Mouse (Mus musculus) heart, adult 9 months (tissue): ENCODE measurements at regions not wholly inside any gene's neighbourhood (a gene's known extent, or its start where the extent isn't known, plus 50 kb on each side); places are given as distances from the start of the nearest gene placed in this dataset.

ENCODE experiments used
- DNase-seq, 2 experiments: peaks; one replicate each; pipeline ENCODE4 v3.0.0; 2022; ENCODE audit warnings: low spot score in 2 of 2

GRCm38 (mm10) chr4:31612825-31613514 is 350.9 kb upstream of the Map3k7 start:
- no peak for DNase-seq

DNA sequence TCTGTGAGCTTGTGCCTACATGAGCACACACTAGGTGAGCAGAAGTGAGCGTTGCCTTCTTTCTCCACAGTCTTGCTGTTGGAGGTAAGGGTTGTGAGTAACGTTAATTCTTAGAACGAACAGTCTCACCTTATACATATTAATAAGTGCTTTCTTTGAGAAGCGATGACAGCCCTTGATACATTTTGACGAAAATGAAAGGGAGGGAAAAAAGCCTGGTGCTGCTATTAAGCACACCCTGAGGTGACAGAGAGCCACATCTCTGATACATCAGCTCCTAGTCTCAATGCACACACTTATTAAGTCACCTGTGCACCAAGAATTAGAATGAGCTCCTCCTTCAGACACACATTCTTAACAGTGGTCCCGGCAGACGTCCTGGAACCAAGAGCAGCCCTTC is 346.3 kb upstream of the Map3k7 start:
- DNase-seq = no peak

GRCm38 (mm10) chr4:31618026-31618425 is 345.9 kb upstream of the Map3k7 start:
- no peak for DNase-seq

DNA sequence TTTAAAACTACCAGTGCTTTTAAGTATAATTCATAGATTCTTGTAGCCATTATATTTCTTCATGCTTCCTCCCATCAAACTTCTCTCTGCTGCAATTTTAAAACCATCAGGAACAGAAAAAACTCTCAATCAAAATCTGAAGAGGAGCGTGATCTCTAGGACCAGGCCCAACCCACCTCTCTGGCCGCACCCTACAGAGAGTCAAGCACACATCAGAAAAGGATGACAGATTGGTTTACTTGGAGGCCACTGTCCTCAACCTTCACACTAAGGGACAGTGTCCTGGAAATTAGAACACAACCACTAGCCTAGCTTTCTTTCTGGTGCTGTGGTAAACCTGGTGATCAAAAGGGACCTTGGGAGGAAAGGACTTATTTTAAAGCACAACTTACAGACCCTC is 342.7 kb upstream of the Map3k7 start:
- DNase-seq = no peak

DNA sequence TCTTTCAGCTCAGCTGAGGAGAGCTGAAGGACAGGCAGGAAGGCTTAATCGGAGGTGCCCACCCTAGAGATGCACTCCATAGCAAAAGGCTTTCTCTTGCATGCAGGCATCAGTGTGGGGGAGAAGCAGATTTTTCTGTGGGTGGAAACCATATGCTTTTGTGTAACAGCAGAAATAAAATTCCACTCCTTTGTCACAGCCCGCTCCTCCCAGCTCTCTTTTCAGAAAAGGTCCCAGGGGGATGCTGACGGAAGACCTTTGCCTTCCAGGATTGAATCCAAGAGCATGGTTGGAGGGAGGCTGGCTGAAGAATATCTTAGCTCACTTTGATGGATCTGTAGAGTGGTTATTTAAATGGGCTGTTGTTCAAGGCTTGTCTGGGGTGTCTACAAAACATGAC is 336.8 kb upstream of the Map3k7 start:
- DNase-seq = no peak

GRCm38 (mm10) chr4:31627777-31628176 is 336.1 kb upstream of the Map3k7 start:
- no peak for DNase-seq

- DNase-seq = no peak
Observed at GRCm38 (mm10) chr4:31638564-31638963, 325.3 kb upstream of the Map3k7 start.

- DNase-seq = peak; percentile 9
Observed at GRCm38 (mm10) chr4:31642161-31642560, 321.7 kb upstream of the Map3k7 start.

DNA sequence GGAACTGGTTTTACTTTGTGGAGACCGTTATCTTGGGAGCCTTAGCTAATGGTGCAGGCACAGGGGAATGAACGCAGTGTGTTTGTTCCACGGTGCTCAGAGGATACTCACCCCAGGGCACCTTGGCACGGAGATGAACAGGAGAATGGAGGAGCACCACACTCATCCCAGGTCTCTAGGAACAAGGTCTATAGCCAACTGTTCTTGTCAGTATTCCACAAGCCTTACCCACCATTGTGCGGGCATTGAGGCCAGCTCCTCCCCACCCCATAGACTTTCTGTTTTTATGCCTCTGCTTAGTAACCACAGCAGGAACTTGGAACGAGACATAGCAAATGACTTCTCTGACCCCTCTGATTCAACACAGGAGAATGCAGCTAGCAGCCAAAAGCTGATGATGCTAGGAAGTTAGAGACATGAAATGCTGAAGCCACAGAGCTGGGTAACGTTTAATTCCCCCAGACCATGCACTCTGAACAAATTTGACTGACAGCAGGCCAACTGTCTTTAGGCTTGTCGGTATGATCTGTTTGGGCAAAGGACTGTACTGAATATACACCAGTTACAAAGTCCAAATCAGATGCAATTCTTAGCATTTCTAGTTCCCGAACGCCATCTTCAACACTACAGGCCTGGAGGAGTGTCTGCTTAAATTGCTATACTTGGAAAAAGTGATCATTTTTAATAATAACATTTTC is 321.2 kb upstream of the Map3k7 start:
- DNase-seq = peak; percentile 68 to 80

GRCm38 (mm10) chr4:31648631-31649368 is 315.1 kb upstream of the Map3k7 start:
- no peak for DNase-seq

- peak in 1 of 2 experiments; percentile 16 for DNase-seq
Observed at GRCm38 (mm10) chr4:31655364-31656106, 308.4 kb upstream of the Map3k7 start.

DNA sequence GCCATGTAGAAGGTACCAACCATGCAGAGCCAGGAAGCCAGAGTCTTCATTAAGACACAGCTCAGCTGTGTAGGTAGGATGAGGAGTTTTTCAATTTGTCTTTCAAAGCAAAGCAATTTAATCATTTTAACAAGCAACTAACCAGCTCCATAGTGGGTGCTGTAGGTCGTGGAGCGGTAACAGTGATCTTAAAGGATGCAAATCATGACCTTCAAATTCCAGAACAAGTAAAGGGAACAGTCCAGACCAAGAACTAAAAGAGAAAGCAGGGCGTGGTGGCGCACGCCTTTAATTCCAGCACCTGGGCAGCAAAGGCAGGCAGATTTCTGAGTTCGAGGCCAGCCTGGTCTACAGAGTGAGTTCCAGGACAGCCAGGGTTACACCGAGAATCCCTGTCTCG is 307.8 kb upstream of the Map3k7 start:
- no peak for DNase-seq

DNA sequence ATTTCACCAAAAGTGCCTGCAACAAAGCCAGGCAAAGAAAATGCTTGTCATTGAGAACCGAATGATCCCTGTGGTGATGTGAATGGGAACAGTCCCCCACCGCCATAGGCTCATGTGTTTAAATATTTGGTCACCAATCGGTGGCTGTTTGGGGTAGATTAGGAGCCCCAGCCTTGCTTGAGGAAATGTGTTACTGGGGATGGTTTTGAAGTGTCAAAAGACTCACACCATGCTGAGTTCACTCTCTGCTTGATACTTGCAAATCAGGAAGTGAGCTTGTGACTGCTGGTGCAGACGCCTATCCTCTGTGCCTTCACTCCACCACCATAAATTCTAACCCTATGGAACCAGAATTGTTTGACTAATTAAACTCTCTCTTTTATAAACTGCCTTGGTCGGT is 305.1 kb upstream of the Map3k7 start:
- DNase-seq = no peak

GRCm38 (mm10) chr4:31660896-31661295 is 303.0 kb upstream of the Map3k7 start:
- DNase-seq = no peak

DNA sequence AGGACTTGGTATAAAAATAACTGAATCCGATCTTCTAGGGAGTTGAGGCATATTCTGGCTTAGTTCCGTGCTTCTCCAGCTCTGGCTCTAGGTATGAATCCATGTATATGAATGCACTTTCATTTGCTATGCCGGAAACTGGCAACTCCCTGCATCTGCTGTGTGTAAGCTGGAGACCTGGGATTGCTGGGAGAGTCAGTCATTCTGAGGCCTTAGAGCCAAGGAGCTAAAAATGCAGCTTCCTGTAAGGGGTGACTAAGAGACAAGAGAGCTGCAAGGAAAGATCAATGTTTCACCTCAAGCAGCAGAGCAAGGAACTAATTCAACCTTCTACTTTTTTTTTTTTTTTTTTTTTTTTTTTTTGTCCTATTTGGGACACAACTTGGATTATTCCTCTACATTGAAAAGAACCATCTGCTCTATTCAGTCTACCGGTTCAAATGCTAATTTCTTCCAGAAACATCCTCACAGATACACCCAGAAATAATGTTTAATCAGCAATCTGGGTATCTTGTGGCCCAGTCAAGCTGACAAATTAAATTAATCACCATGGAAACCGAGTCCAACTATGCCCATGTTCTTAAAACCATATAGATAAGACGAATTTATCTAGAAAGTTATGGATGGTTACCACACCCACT is 292.2 kb upstream of the Map3k7 start:
- DNase-seq = no peak

- no peak for DNase-seq
Observed at GRCm38 (mm10) chr4:31672171-31672841, 291.6 kb upstream of the Map3k7 start.

DNA sequence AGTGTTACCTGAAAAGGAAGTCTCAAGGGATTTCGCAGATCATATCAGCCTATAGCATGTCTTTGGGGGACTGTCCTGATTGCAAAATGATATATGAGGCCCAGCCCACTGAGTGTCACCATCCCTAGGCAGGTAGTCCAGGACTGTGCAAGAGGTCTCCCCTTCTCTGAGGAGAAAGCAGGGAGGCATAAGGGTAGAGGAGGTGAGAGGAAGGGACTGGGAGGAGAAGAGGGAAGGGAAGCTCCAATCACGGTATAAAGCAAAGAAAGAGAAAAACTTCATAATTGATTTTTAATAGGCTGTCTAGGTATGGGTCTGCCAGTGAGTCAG is 291.1 kb upstream of the Map3k7 start:
- DNase-seq = no peak

GRCm38 (mm10) chr4:31679007-31679590 is 284.8 kb upstream of the Map3k7 start:
- no peak for DNase-seq

- no peak for DNase-seq
Observed at GRCm38 (mm10) chr4:31680958-31681357, 282.9 kb upstream of the Map3k7 start.

GRCm38 (mm10) chr4:31689083-31689482 is 274.8 kb upstream of the Map3k7 start:
- no peak for DNase-seq
